20 mouse cellular contexts compared by ENCODE assay signal in genomic region chr17:45464255-45464654, GRCm38 (mm10). TPM values are rescaled to one million over a fixed set of nuclear protein-coding genes. Genes with fewer than 3 reads are reported as not detected.
"Had no signal": no experiment of that assay in that cellular context is flagged by ENCODE, and none has a peak within 500 bp of the region (broad histone marks: within the 10 kb centered on the region; RNA-seq: fewer than 3 reads in every experiment).

No protein-coding gene starts in this region.

- H3K4me1 ChIP-seq: neural tube, embryonic 12.5 days; neural tube, embryonic 13.5 days; neural tube, embryonic 15.5 days; stomach, embryonic 15.5 days had no signal

- H3K4me2 ChIP-seq: neural tube, embryonic 12.5 days; neural tube, embryonic 13.5 days; neural tube, embryonic 15.5 days; stomach, embryonic 15.5 days had no signal

- H3K27me3 ChIP-seq: neural tube, embryonic 12.5 days; neural tube, embryonic 13.5 days; neural tube, embryonic 15.5 days; stomach, embryonic 15.5 days had no signal

- H3K4me3 ChIP-seq: neural tube, embryonic 12.5 days; neural tube, embryonic 13.5 days; neural tube, embryonic 15.5 days; stomach, embryonic 15.5 days had no signal

- H3K27ac ChIP-seq: neural tube, embryonic 12.5 days; neural tube, embryonic 13.5 days; neural tube, embryonic 15.5 days; stomach, embryonic 15.5 days; stomach, postnatal 0 days had no signal

- H3K9ac ChIP-seq: neural tube, embryonic 12.5 days; neural tube, embryonic 13.5 days; neural tube, embryonic 15.5 days; stomach, embryonic 15.5 days had no signal

- H3K9me3 ChIP-seq: neural tube, embryonic 15.5 days; stomach, embryonic 15.5 days had no signal

- H3K36me3 ChIP-seq: neural tube, embryonic 12.5 days; neural tube, embryonic 13.5 days; neural tube, embryonic 15.5 days; stomach, embryonic 15.5 days had no signal

- DNase-seq: retina, postnatal 1 day; right cerebral cortex, adult 18-20 months; right cerebral cortex, postnatal 14 days; right cerebral cortex, postnatal 25 days; right cerebral cortex, postnatal 4 days; spleen, adult 18-20 months; thymus, adult 18-20 months; thymus, adult 2 months; thymus, postnatal 14 days; thymus, postnatal 25 days; thymus, postnatal 36 days; thymus, postnatal 4 days had no signal

RNA-seq across cellular contexts. Expression of gene Spats1, which starts 11.0 kb away (rescaled TPM):
- polyA plus RNA-seq: small intestine, adult 2 months; spleen, adult 2 months had no signal

RNA-seq across cellular contexts. Expression of gene Tcte1, which starts 59.0 kb away (rescaled TPM):
- polyA plus RNA-seq: urinary bladder, adult 2 months had no signal
